Mouse (Mus musculus) limb, embryonic 10.5 days (tissue): ENCODE data around the gene Plxnb1. TPM values are rescaled to one million over a fixed set of nuclear protein-coding genes. Genes with fewer than 3 reads are reported as not detected.

Source experiments
- DNase-seq: peaks from one replicate; pipeline ENCODE4 v3.0.0-alpha.2; 2017; ENCODE audit warnings: low spot score
- H3K27ac ChIP-seq: fragments of 300-500 bp; sonication (generic); 2 replicates; pipeline ENCODE4 v1.5.1; 2016; ENCODE audit warnings: mild to moderate bottlenecking
- H3K27me3 ChIP-seq: fragments of 300-500 bp; sonication (generic); 2 replicates; pipeline ENCODE4 v1.6.1; 2016; ENCODE audit warnings: low read depth, mild to moderate bottlenecking; ENCODE audit not compliant: poor library complexity, severe bottlenecking
- H3K36me3 ChIP-seq: fragments of 300-500 bp; sonication (generic); 2 replicates; pipeline ENCODE4 v1.6.1; 2016; ENCODE audit warnings: mild to moderate bottlenecking, moderate library complexity
- H3K4me1 ChIP-seq: fragments of 300-500 bp; sonication (generic); 2 replicates; pipeline ENCODE4 v1.6.1; 2016
- H3K4me3 ChIP-seq: fragments of 300-500 bp; sonication (generic); 2 replicates; pipeline ENCODE4 v1.5.1; 2016; ENCODE audit warnings: mild to moderate bottlenecking, moderate library complexity
- H3K9me3 ChIP-seq: fragments of 300-500 bp; sonication (generic); replicated peaks from 2 replicates; pipeline ENCODE4 v1.6.1; 2016; ENCODE audit warnings: mild to moderate bottlenecking
- WGBS: fragments of 180-500 bp; shearing (Covaris S2); methylation state at CpG from one replicate; pipeline ENCODE4 v1.1.7; 2016; 5-methylcytosine and 5-hydroxymethylcytosine counted together
- polyA plus RNA-seq: library from polyadenylated mRNA; unstranded; fragments of >200 nt; fragmentation: Nextera tagmentation; extraction: Ambion mirVana; gene quantifications from 2 replicates; pipeline ENCODE4 v1.2.1, GENCODE M21; 2016

Plxnb1 gene
- polyA plus RNA-seq: 18.6 and 23.7 TPM in 2 replicates

DNA sequence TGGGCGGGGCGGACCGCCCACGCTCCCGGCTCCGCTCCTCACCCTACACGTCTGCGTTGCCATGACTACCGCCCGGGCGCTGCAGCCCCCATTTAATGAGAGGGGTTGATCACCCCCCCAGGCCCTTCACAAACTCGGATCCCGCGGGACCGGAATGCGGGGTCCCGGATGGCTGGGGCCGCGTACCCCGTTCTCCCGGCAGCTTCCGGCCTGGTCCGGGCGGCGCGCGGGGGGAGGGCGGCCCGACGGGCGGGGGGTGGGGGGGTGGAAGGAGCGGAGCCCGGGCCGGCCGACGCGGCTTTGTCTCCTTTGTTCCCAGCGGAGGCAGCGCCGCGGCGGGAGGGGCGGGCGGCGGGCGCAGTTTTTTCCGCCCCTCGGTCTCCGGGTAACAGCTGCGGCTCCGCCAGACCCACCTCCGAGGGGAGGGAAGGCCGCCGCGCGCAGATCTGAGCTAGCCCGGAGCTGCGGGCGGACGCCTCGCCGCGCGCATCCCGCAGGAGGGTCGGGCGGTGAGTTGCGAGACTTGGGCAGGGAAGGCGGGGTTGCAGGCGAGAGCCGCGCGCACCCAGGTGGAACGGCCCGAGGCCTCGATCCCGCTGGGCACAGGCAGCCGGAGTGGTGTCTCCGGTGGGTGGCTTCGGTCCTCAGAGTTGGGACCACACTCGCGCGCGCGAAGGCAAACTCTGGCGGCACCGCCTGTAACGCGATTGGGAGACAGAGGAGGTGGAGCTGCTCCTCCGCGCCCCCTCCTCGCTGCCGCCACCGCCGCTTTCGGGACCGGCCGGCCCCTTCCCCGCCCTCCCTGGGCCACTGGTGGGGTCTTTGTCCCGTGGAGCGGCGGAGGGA, at the start of gene Plxnb1:
TSS of gene Plxnb1 (plus strand) at position 253 of the 846 bp plus-strand sequence.
- DNase-seq: peak; percentile 90
- peak within 1 kb of the TSS; percentile 100 for H3K27ac ChIP-seq
- under 1% methylated on average over 91 of the region's 102 CpGs for WGBS
- H3K27me3 ChIP-seq: no peaks in the 10 kb centered on the region
- no peaks in the 10 kb centered on the region for H3K9me3 ChIP-seq
- peaks cover 58% of the 10 kb centered on the region for H3K4me1 ChIP-seq
- peak within 1 kb of the TSS; percentile 81 for H3K4me3 ChIP-seq
- H3K36me3 ChIP-seq: peaks cover 45% of the 10 kb centered on the region

- peaks cover 19% of the 10 kb centered on the region for H3K36me3 ChIP-seq
- H3K9me3 ChIP-seq: no peaks in the 10 kb centered on the region
- no peaks in the 10 kb centered on the region for H3K4me1 ChIP-seq
- WGBS: 29% methylated on average over 5 of the region's 5 CpGs
- peak; percentile 61 for DNase-seq
- no peaks in the 10 kb centered on the region for H3K27me3 ChIP-seq
- no peak overlapping the region for H3K4me3 ChIP-seq
- H3K27ac ChIP-seq: no peak overlapping the region
These were observed 48.9 kb upstream of the Plxnb1 start for GRCm38 (mm10) chr9:109046306-109046705.

DNA sequence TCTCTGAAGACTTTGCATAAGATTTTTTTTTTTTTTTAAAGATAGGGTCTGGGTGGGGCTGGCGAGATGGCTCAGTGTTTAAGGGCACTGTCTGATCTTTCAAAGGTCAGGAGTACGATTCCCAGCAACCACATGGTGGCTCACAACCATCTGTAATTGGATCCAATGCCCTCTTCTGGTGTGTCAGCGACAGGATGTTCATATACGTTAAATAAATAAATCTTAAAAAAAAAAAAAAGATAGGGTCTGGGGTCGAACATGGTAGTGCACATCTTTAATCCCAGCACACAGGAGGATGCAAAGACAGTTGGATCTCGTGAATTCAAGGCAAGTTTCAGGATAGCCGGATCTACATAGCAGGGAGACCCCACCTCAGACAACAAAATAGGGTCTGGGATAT, 45.9 kb upstream of the Plxnb1 start:
- Histone ChIP-seq H3K4me1 (peaks cover 5% of the 10 kb centered on the region), H3K9me3 (no peaks in the 10 kb centered on the region), H3K27me3 (no peaks in the 10 kb centered on the region), H3K36me3 (peaks cover 35% of the 10 kb centered on the region), H3K27ac (no peak overlapping the region), H3K4me3 (no peak overlapping the region)
- 89% methylated on average over 7 of the region's 7 CpGs for WGBS
- DNase-seq: no peak

GRCm38 (mm10) chr9:109049996-109050673, 45.1 kb upstream of the Plxnb1 start:
- WGBS: 84% methylated on average over 9 of the region's 9 CpGs
- H3K27me3 ChIP-seq: no peaks in the 10 kb centered on the region

GRCm38 (mm10) chr9:109050674-109050997, 44.6 kb upstream of the Plxnb1 start:
- Histone ChIP-seq H3K27ac (no peak overlapping the region), H3K4me1 (peaks cover 16% of the 10 kb centered on the region), H3K27me3 (no peaks in the 10 kb centered on the region), H3K4me3 (no peak overlapping the region), H3K36me3 (peaks cover 39% of the 10 kb centered on the region), H3K9me3 (no peaks in the 10 kb centered on the region)
- 80% methylated on average over 3 of the region's 3 CpGs for WGBS
- no peak for DNase-seq

More at GRCm38 (mm10) chr9:109049996-109050673, 45.1 kb upstream of the Plxnb1 start:
- Histone ChIP-seq H3K36me3 (peaks cover 38% of the 10 kb centered on the region), H3K4me1 (peaks cover 13% of the 10 kb centered on the region), H3K9me3 (no peaks in the 10 kb centered on the region), H3K27ac (no peak overlapping the region), H3K4me3 (no peak overlapping the region)
- DNase-seq: no peak

- no peak overlapping the region for H3K4me3 ChIP-seq
- H3K27me3 ChIP-seq: no peaks in the 10 kb centered on the region
- no peak overlapping the region for H3K27ac ChIP-seq
- H3K9me3 ChIP-seq: no peaks in the 10 kb centered on the region
- H3K4me1 ChIP-seq: peaks cover 16% of the 10 kb centered on the region
- peaks cover 43% of the 10 kb centered on the region for H3K36me3 ChIP-seq
- DNase-seq: no peak
- 92% methylated on average over 13 of the region's 13 CpGs for WGBS
These were observed 44.1 kb upstream of the Plxnb1 start for GRCm38 (mm10) chr9:109051011-109051501.

DNA sequence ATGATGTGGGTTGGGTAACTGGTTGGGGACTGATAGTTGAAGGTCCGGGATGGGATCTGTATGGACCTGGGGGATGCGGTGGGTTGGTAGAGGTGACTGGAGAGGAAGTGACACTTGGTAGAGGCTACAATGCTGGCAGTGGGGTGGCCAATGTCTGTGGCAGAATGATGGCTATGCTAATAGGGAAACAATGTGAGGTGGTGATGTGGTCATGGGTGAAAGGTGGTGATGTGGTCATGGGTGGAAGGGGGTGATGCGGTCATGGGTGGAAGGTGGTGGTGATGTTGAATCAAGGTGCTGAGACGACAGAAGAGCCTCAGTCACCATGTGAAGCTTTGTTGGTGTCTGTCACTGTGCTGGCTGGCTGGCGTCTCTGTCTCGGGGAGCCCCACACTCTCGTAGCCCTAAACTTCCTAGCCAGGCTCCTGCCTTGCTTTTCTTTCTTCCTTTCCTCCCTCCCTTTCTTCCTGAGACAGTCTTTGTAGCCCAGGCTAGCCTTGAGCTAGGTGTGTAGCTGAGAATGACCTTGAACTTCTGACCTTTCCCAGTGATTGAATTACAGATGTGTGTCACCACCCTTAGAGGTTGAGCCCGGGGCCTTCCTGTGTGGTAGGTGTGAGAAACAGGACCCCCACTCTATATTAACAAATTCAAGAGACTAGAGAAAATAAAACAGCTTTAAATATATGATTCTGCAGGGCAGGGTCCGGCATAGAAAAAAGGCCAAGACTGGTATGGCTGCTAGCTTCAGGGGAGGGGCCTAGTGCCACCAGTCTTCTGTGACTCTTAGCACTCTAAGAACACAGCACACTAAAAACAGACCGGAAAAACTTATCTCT, 43.3 kb upstream of the Plxnb1 start:
- WGBS: 91% methylated on average over 10 of the region's 10 CpGs
- DNase-seq: no peak
- no peaks in the 10 kb centered on the region for H3K27me3 ChIP-seq
- no peaks in the 10 kb centered on the region for H3K9me3 ChIP-seq
- no peak overlapping the region for H3K4me3 ChIP-seq
- no peak overlapping the region for H3K27ac ChIP-seq
- peaks cover 52% of the 10 kb centered on the region for H3K36me3 ChIP-seq
- H3K4me1 ChIP-seq: peaks cover 16% of the 10 kb centered on the region

DNA sequence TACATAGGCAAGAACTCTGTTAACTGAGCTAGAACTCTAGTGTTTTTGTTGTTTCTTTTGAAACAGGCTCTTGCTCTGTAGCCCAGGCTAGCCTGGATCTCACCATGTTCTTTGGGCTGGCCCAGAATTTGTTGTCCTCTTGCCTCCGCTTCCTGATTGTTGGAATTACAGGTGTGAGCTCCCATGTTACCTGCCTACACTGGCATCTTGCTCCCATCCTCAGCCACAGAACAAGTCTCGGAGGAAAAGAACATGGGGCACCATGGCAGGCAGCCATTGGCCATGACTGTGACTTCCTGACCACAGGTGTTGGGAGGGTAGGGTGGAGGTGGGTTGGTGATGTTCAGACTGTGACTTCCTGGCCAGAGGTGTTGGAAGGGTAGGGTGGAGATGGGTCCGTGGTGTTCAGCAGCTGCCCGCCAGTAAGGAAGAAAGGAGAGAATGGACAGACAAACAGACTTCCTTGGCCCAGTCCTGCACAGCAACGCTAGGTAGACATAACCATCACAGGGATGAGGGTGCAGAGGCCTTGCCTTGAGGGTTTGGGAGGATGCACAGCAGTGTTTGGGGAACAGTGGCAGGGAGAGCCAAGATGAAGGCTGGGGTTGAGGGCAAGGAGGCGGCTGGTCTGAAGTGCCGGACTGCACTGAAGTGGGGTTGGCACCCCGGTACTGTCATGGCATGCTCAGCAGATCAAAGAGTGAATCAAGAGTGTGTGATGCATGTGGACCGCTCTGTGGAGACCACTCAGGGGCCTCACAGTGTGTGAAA, 42.5 kb upstream of the Plxnb1 start:
- Histone ChIP-seq H3K27ac (0 out of 2 replicates have a peak overlapping the region, but pooled peaks have one; percentile 3), H3K4me3 (no peak overlapping the region), H3K36me3 (peaks cover 60% of the 10 kb centered on the region), H3K27me3 (no peaks in the 10 kb centered on the region), H3K9me3 (no peaks in the 10 kb centered on the region), H3K4me1 (peaks cover 16% of the 10 kb centered on the region)
- 92% methylated on average over 9 of the region's 9 CpGs for WGBS
- DNase-seq: no peak

GRCm38 (mm10) chr9:109053366-109053765, 41.8 kb upstream of the Plxnb1 start:
- Histone ChIP-seq H3K4me3 (no peak overlapping the region), H3K4me1 (peaks cover 16% of the 10 kb centered on the region), H3K9me3 (no peaks in the 10 kb centered on the region), H3K27me3 (no peaks in the 10 kb centered on the region), H3K36me3 (peaks cover 63% of the 10 kb centered on the region), H3K27ac (0 out of 2 replicates have a peak overlapping the region, but pooled peaks have one; percentile 3)
- no peak for DNase-seq
- WGBS: 88% methylated on average over 3 of the region's 3 CpGs

GRCm38 (mm10) chr9:109053851-109054250, 41.3 kb upstream of the Plxnb1 start:
- no peak for DNase-seq
- Histone ChIP-seq H3K9me3 (no peaks in the 10 kb centered on the region), H3K27me3 (no peaks in the 10 kb centered on the region), H3K27ac (no peak overlapping the region), H3K36me3 (peaks cover 64% of the 10 kb centered on the region), H3K4me1 (peaks cover 20% of the 10 kb centered on the region), H3K4me3 (no peak overlapping the region)
- WGBS: 84% methylated on average over 6 of the region's 6 CpGs

DNA sequence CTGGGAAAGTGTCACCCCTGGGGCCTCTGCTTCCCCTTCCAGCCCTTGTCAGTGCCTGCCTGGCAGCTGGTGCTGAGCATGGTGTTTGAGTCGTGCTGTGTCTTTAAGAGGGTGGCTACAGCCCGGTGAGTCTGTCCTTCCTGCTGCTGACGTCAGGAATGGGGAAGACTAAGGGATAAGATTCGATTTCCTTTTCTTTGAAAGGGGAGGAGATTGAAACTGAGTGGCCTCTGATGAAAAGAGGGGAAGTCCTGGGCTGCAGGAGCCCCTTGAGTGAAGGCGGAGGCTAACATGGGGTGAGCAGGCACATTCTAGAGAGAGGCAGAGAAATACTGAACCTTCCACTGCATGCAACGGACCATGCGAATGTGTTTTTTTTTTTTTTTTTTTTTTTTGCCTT, 40.5 kb upstream of the Plxnb1 start:
- WGBS: 5% methylated on average over 7 of the region's 7 CpGs
- Histone ChIP-seq H3K27ac (peak overlapping the region; percentile 72), H3K27me3 (no peaks in the 10 kb centered on the region), H3K9me3 (no peaks in the 10 kb centered on the region), H3K4me1 (peaks cover 29% of the 10 kb centered on the region), H3K4me3 (0 out of 2 replicates have a peak overlapping the region, but pooled peaks have one; percentile 21), H3K36me3 (peaks cover 66% of the 10 kb centered on the region)
- DNase-seq: no peak
